Mouse (Mus musculus): ENCODE measurements at regions not wholly inside any gene's neighbourhood (a gene's known extent, or its start where the extent isn't known, plus 50 kb on each side); places are given as distances from the start of the nearest gene placed in this dataset.
A peak's percentile ranks its signal among the peaks of the same experiment; 100 is the strongest.
"Not testable (repeated sequence)": the region's sequence is repeated elsewhere in the genome, so short reads cannot be mapped to it uniquely, and the experiment has no call there.

- DNase-seq (ENCODE audit: low spot score in 2 of 2), result no peak
These were observed 342.3 kb upstream of the Gm28363 start for GRCm38 (mm10) chr1:117354624-117355023.

GRCm38 (mm10) chr1:117356418-117357194 lies 340.3 kb upstream of the Gm28363 start:
- DNase-seq (ENCODE audit: low spot score in 2 of 2), result no peak

GRCm38 (mm10) chr1:117364066-117364465 lies 332.9 kb upstream of the Gm28363 start:
- no peak for DNase-seq (ENCODE audit: low spot score in 2 of 2)

- DNase-seq (ENCODE audit: low spot score in 2 of 2), result no peak
These were observed 284.6 kb upstream of the Gm28363 start for GRCm38 (mm10) chr1:117412349-117412748.

GRCm38 (mm10) chr1:117457736-117458135 lies 239.2 kb upstream of the Gm28363 start:
- no peak for DNase-seq (ENCODE audit: low spot score in 2 of 2)

- not testable (repeated sequence) for DNase-seq (ENCODE audit: low spot score in 2 of 2)
These were observed 238.6 kb upstream of the Gm28363 start for GRCm38 (mm10) chr1:117458156-117458850.

GRCm38 (mm10) chr1:117459126-117459525 lies 237.8 kb upstream of the Gm28363 start:
- not testable (repeated sequence) for DNase-seq (ENCODE audit: low spot score in 2 of 2)

GRCm38 (mm10) chr1:117490176-117490575 lies 206.8 kb upstream of the Gm28363 start:
- no peak for DNase-seq (ENCODE audit: low spot score in 2 of 2)

- no peak for DNase-seq (ENCODE audit: low spot score in 2 of 2)
These were observed 199.9 kb upstream of the Gm28363 start for GRCm38 (mm10) chr1:117497003-117497402.

GRCm38 (mm10) chr1:117519498-117520032 lies 177.4 kb upstream of the Gm28363 start:
- peak in 1 of 2 experiments; percentile 5 for DNase-seq (ENCODE audit: low spot score in 2 of 2)

All from cerebellum, postnatal 4 days (tissue).